Mouse (Mus musculus) forebrain, embryonic 12.5 days (tissue): ENCODE results near the gene Rcbtb2. TPM values are rescaled to one million over a fixed set of nuclear protein-coding genes. Genes with fewer than 3 reads are reported as not detected.

ENCODE experiments used
- microRNA counts: library from miRNA; unstranded; fragments of <30 nt; microRNA quantifications from one replicate; lab custom pipeline; 2017
- microRNA-seq: library from miRNA; unstranded; fragments of <30 nt; microRNA quantifications from one replicate; pipeline ENCODE4, GENCODE M21; 2017
- polyA plus RNA-seq: library from polyadenylated mRNA; unstranded; fragments of >200 nt; fragmentation: Nextera tagmentation; extraction: Ambion mirVana; gene quantifications from 2 replicates; pipeline ENCODE4 v1.2.1, GENCODE M21; 2016

Gene Rcbtb2
- polyA plus RNA-seq, 1 experiment from 2014 or later: 136 TPM

MicroRNAs encoded within 50 kb of the gene (microRNA counts, 519-probe panel; counts per million panel counts)
- not detected for microRNA mmu-miR-687 (lab: Ali Mortazavi, UCI)

Small RNAs within 50 kb of the gene (microRNA-seq; reads per million reads assigned to microRNA genes)
- gene Mir687: not detected

Other genes with a start within 250 kb of the Rcbtb2 start
- gene Cysltr2, start 73.9 kb upstream of the Rcbtb2 start, polyA plus RNA-seq: not detected in 2 replicates
- 11.8 and 14.2 TPM in 2 replicates for gene Lpar6, start 114.9 kb downstream of the Rcbtb2 start, polyA plus RNA-seq
- 30.4 and 31.4 TPM in 2 replicates for gene Rb1, start 202.8 kb downstream of the Rcbtb2 start, polyA plus RNA-seq